Mouse (Mus musculus): ENCODE measurements around the gene Cdc42bpb. TPM values are rescaled to one million over a fixed set of nuclear protein-coding genes. Genes with fewer than 3 reads are reported as not detected.

Gene Cdc42bpb
- total RNA-seq, 2 experiments from 2014 or later = 103 to 118 TPM

DNA sequence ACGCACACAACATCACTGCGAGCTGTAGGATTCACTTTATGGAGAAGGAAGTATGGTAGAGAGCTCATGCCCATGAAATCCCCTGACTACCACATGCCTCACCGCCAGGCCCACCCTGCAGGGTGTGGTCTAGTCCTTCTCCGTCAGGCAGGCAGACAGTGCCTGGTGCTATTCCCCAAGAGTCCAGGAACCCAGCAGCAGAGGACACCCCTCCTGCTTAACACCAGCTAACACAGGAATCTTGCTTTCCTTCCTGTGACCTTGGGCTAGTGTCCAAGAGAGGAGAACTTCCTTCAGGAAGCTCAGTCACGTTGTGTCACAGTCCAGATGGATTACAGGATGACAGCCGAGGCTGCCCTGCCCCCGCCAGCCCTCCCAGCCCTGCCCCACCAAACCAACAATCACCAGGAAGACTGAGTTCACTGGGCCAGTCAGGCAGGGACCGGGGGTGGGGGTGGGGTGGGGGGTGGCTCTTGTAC lies 9.2 kb upstream of the Cdc42bpb start:
- DNase-seq = peak; percentile 74

DNA sequence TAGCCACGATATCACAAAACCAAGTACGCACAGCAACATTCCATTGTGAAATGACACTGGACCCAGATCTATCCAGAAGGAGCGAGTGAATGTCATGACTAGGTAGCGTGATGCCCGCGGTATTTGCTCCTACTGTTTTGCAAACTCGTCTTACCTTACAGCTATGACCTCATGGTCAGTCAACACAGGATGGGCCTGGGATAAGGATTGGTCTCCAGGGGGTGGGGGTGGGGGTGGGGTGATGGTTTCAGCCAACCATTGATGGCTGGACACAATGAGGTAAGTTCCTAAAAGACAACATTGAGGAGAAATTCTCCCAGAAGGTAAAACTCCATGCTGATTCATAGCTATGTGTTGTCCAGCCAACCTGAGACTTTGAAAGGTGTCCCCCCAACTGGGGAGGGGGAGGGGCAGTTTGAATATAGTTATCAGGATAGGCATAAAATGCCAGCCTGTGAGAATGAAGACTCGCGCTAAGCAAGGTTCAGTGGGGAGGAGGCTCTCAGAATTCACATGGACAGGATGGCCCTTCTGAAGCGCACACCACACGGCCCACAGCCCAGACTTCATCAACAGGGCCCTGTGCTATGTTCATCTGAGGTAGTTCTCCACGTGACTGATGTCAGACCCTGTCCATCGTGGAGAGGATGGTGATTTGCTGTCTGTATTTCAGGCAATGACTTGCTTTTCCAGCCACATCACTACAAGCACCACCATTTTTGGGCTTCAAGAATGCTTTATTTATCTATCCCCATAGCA lies 8.5 kb upstream of the Cdc42bpb start:
- DNase-seq = no peak

DNA sequence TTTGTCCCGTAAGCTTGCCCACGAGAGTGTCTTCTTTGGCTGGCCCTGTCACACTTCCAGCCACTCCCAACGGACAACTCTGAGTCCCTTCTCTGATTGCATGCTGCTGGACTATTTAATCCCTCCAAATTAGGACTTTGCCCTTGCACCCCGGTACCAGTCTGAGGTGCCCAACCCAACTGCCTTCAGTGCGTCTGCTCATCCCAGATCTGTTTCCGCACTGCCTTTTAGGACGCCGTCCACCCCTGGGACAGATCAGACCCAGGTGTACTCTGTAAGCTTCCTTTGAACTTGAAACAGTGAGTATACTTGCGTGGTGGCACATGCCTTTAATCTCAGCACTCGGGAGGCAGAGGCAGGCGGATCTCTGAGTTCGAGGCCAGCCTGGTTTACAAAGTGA lies 1.3 kb upstream of the Cdc42bpb start:
- no peak for DNase-seq

DNA sequence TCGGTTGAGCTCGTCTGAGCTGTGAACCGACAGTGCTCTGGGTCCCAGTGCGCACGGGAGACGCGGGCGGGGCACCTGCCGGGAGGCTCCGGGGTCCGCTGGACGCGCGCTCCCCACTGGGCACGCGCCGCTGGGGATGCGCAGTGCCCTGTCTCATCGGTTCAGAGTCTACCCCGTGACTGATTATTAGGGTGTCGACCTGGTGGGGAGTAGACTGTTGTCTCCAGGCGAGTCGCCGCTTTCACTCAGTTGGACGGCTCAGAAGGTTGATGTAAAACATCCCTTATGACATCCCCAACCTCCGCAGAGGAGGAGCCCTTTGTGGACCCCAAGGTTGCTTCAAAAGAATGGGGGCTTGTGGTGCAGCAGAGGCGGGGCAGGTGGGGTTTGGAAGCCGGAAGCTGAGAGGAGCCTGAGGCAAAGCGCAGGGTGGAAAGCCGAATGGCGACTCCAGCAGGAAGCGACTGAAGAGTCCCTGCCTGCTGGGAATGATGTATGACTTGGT lies 520 bp upstream of the Cdc42bpb start:
- peak; percentile 66 for DNase-seq

DNA sequence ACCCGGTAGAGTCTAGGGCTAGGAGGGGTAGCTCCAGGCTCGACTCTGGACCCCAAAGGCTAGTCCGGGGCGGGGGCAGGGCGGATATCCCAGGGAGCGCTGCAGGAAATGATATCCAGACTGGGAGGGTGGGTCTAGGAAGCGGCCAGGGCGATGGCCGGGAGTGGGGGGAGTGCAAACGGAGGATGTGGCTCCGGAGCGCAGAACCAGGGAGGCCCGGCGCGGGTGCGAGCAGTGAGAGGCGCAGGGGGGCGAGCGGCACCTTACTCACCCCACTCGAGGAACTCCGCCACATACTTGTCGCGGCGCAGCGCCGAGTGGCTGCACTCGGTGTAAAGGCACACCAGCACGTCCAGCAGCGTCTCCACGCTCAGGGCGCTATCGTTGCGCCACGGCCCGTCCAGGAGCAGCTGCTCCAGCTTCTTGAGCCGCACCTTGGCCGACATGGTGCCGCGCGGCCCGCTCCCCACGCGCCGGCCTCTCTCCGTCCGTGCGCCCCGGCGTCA lies 639 bp downstream of the Cdc42bpb start:
- peak; percentile 78 for DNase-seq

DNA sequence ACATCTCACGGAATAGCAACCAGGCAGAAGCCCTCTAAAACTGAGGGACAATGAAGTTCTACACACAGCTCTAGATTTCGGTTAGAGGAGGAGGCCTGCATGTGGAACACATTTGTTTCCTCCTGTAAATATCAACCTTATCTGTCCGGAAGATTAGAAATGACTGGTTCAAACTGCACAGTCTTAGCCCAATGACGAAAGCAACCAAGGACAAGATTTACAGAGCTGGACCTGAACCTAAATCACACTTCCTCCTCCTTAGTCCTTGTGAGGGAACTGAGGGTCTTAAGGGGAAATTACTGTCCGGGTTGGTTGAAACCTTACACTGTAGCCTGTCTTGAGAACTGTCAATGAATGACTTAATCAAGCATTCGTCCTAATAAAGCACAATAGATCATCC lies 1.5 kb downstream of the Cdc42bpb start:
- no peak for DNase-seq

DNA sequence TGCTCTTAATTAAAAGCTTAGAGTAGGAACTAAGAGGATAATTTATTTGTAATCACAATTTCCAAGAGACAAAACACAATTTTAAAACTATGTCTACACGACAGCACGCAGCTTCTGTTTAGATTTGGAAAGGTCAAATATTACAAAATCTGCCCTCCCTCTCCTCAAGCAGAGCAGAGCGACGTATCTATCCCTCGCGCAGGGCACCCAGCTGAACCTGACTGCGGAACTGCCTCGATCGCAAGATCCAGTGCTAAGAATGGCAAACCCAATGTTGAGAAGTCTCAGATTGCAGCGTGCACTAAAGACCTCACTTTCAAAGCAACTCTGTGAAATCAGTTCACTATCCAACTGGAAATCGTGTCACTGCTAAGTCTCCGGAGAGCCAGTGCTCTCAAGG lies 2.0 kb downstream of the Cdc42bpb start:
- peak; percentile 51 for DNase-seq

DNA sequence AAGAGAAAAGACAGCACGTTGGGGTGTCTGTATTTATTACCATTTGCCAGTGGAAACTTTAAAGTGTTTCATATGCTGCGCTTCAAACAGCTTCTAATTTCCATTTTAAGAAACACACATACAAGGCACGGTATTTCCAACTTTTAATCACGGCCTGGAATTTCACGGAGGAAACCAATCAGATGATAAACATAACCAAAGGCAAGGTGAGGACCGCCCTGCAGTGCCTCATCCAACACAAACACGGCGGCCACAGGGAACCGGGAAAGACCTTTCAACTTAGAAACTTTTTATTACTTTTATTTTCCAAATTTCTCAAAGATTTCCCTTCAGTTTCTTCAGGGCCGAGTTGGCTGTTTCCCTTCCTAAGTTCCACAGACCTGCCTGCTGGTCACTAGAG lies 2.8 kb downstream of the Cdc42bpb start:
- no peak for DNase-seq

DNA sequence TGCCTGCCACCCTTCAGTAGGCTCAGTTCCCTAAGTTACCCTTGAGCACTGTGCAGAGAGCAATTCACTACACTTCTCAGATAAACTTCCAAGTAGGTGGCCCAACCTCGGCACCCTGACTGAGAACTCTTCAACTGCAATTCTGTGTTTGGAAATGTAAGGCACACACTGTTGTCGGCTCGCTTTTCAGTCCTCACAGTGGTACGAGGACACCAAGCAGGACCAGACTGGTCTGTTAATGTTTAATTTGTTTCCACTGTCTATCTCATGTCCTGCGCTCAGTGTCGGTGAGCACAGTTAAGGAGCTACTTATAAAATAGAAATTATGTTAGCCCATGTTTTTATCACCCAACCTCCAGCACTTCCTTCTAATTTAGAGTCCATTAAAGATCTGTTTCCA lies 4.1 kb downstream of the Cdc42bpb start:
- DNase-seq = no peak

DNA sequence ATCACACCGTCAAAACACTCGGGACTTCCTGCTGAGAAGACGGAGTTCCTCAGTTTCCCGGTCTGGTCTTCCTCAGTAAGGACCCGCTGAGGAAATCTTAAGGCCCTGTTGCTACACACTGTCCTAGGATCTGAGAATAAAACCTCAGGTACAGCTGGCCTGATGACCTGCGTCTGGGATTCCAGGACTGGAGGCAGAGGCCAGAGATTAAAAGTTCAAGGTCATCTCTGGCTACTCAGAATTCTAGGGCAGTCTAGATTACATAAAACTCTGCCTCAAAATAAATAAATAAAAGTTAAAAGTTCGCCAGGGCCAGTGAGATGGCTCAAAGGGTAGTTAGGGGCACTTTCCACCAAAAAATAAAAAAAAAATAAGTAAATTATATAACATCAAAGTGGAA lies 5.6 kb downstream of the Cdc42bpb start:
- no peak for DNase-seq

DNA sequence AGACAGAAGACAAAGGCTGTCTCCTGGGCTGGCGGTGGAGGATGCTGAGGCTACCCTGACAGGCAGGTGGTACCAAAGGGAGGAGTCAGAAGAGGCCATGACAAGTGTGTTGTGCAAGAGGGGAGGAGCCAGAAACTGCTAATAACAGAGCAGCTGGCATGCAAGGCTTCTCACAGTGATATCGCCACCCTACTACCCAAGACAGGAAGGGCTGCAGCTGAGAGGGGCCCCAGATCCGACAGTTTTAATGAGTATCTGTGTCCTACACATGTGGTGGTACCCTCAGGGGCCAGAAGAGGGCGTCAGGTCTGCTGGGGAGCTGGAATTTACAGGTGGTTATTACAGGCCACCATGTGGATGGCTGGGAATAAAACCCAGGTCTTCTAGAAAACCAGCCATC lies 7.3 kb downstream of the Cdc42bpb start:
- no peak for DNase-seq

DNA sequence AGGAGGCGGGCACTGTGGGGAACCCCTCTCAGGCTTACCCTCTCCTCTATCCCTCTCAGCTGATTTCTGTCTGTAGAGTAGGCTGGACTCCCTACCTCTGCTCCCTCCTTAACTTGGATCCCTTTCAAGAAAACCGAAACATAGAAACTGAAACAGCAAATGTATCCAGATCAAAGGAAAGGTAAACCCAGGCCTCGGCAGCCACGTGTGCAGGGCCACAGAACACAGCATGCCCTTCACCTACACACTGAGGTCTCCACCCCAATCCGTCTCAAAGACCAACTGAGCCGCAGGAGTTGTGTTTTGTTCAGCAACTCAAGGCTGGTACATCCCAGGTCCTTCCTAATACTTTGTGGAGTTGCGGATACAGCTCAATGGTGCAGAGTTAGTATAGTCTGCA lies 10.5 kb downstream of the Cdc42bpb start:
- DNase-seq = no peak

DNA sequence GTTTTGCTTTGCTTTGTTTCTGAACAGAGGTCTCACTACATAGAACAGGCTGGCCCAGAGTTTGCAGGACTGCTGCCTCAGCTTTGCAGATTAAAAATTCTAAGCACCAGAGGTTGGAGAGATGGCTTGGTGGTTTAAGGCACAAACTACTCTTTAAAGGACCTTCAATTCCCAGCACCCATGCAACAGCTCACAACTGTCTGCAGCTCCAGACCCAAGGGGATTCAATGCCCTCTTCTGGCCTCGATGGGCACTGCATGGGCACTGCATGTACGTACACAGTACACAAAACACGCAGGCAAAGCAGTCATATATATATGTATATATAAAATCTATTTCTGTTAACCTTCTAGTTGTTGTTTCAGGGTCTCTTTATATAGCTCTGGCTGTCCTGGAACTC lies 13.3 kb downstream of the Cdc42bpb start:
- no peak for DNase-seq

DNA sequence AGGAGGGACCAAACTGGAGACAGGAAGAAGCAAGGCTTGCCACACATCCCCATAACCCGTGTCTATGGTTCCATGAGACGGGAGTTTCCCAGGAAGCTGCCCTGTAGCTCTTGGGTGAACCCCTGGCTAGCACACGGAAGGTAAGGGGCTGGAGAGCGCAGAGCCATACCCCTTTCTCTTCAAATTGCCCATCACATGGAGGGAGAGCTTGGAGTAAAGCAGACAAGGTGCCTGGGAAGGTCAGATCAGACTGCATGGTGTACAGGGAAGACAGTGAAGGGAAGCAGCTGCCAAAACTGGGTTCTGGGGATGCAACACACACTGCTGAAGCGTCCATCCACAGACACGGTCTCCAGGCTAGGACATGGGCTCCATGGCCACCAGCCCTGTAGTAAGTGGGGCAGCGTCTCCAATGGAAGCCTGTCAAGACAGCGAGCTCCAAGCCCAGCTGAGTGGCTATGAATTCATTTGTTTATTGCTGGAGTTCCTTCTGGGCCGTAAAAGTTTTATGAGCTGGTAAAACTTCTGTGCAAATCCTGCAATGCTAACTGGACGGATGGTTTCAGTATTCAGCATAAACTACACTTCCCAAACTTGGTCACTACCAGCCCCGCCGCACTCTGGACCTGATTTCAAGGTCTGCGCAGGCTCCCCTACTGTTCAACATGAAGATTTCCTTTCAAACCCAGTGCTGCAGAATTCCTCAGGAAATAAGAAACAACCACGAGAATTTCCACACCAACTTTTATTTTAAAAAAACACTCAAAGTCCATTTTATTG lies 16.0 kb downstream of the Cdc42bpb start:
- DNase-seq = no peak

DNA sequence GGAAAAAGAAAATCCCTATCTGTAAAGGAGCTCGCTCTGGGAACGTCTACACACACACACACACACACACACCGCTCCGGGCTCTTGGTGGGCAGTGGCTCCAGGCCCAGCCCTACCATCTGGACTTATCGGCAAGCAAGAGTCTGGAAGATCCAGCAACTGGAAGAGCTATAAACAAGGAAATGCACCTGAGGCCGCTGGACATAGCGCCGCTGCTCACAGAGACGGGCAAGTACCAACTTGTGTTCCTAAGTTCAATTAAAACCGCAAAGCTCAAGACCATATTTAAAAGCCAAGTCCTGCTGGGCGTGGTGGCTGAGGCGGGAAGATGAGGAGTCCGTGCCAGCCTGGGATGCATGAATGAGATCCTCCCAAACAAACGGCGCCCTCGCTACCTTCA lies 16.8 kb downstream of the Cdc42bpb start:
- DNase-seq = no peak

DNA sequence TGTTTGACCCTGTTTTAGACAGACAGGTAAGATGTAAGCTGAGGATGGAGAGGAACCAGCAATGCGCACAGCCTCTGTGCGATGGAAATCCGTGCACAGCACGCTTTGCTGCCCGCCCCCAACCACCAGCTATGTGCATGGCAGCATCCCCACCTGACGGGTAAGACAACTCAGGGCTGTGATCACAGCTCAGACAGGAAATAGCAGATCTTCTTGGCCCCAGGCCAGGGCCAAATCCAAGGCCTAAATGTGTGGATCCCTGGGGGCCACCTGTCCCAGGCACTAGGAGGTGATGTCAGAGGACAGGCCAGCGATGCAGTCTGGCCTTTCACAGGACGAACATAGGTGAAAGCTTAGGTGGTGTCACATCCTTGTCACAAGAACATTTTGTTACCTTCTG lies 21.3 kb downstream of the Cdc42bpb start:
- DNase-seq = peak; percentile 42

DNA sequence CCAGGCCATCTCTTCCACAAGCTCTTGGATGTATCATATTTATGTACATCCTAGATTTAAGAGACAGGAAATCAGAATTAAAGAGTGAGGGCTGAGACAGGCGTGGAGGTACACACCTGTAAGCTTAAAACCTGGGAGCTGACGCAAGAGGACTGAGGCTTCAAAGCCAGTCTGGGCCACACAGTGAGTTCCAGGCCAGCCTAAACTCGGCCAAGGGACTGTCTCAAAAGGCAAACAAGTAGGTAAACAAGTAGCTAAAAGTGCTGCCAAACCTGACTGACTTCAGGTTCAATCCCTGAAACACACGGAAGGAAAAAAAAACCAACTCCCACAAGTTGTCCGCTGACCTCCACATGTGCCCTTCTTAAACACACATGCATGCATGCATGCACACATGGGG lies 23.4 kb downstream of the Cdc42bpb start:
- no peak for DNase-seq

DNA sequence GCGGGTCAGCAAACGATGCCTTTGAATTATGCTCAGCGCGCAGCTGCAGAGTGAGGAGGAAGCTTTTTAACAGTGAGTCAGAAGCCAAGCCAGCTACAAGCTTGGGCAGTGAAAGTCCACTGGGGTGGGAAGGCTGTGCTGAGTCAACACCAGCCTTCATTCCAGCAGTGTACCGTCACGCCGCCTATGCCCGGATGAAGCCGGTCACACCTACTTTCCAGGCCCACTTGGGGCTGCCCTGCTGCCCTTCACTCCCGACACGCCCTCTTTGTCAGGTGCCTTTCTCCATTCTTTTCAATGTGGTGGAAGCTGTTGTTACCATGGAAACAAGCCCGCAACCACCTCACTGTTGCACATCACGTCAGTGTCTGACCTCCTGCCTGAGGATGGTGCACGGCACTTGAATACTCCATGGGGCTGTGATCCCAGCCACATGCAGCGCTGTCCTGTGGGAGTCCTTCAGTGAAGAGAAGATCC lies 24.0 kb downstream of the Cdc42bpb start:
- peak; percentile 59 for DNase-seq

DNA sequence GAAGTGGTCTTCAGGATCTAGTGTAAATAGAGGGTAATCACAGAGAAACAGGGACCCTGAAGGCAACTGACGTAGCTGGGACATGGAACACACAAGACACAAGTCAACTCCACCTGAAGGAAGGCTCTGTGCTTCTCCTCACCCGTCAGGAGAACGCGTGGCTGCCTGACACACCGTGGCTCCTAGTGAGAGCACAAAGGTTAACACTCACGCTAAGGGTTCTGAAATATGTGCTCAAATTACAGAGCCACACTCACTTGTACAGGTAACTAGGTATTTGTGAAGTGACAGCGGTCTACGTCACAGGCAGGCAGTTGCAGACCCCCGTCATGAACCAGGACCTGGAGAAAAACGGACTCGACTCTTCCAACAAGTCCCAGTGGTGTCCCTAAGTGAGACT lies 24.5 kb downstream of the Cdc42bpb start:
- DNase-seq = no peak

DNA sequence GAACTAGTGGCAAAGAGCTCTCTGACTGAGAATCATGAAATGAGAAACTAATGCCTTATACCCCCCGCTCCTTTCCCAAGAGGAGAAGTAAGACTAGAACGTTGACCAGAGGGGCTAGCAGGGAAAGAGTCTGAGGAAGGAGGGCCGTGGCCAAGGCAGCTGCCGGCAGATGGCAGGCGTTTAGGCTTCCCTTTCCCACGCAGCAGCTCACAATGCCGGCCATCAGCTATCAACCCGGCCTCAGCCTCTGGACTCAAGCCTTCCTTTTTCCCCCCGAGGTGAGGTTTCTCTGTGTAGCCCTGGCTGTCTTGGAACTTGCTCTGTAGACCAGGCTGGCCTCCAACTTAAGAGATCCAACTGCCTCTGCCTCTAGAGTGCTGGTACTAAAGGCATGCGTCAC lies 25.0 kb downstream of the Cdc42bpb start:
- no peak for DNase-seq

DNA sequence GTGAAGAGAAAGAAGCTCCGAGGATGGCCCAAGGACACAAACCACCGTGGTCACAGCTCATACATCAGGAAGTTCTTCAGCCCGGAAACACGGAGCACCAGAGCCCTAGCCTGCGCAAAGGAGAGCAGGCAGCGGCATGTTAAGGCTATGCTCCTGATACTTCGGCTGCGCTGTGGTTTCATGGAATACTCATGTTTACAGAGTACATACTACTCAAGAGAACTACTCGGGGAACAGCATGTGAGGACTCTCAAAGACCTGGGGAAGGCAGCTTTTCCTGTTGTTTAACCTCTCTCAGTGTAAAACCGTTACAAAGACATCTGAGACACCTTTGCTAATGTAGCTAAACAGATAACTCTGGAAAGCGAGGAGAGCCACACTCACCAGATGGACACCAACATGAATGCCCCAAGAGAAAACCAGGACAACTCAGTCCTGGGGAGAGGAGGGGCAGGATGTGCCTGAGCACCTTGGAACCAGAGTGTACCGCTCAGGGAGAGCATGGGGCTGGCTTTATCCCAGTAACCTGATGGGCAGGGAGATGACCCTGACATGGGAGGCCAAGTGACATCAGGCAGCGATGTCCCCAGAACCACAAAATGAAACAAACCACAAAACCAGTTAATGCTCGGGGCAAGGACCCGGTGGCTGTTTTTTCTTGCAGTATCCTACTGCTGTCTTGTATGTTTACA lies 27.8 kb downstream of the Cdc42bpb start:
- DNase-seq = no peak

DNA sequence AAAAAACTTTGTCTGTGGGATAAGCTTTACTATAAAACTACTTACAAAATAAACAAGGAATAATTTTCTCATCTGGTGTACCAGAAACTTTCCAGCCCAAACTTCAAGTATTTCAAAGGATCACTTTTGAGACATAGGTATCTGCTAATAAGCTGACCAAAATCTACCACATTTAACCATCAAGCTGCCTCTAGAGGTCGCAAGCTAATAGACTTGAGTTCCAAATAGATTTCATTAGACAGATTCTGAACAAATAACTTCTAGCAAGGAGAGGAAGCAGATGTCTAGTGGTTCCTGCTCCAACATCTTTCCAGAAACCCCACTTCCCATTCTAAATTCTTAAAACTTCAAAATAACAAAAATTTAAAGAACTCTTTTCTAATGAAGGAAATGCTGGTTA lies 33.6 kb downstream of the Cdc42bpb start:
- no peak for DNase-seq

DNA sequence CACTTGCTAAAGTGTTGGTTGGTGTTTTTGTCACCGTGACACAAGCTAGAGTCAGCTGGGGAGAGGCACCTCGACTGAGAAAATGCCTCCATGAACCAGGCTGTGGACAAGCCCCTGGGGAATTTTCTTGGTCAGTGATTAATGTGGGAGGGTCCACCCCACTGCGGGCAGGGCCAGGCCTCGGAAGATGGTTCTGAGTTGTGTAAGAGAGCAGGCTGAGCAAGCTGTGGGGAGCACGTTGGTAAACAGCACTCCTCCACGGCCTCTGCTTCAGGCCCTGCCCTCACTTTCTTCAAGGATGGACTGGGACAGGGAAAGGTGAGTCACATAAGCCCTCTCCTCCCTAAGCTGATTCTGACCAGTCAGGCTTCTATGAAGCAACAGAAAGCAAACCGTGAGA lies 36.8 kb downstream of the Cdc42bpb start:
- DNase-seq = no peak
